Mouse (Mus musculus): ENCODE data around the gene Cpne8. TPM values are rescaled to one million over a fixed set of nuclear protein-coding genes. Genes with fewer than 3 reads are reported as not detected.
"Not testable (repeated sequence)": the region's sequence is repeated elsewhere in the genome, so short reads cannot be mapped to it uniquely, and the experiment has no call there.

Gene Cpne8
- polyA plus RNA-seq, 1 experiment from 2014 or later, result 5.1 TPM

GRCm38 (mm10) chr15:90536311-90537202 is 142.7 kb downstream of the Cpne8 start:
- 82% methylated on average over 5 of the region's 5 CpGs for WGBS
- H3K4me1 ChIP-seq, result peaks cover 3% of the 10 kb centered on the region; the same call in 1 of the 2 replicates
- H3K27me3 ChIP-seq (ENCODE audit: low read depth, poor library complexity, severe bottlenecking), result no peaks in the 10 kb centered on the region
- no peak overlapping the region for H3K4me3 ChIP-seq
- no peak overlapping the region for H3K27ac ChIP-seq (replicated peaks)
- no peaks in the 10 kb centered on the region for H3K9me3 ChIP-seq (replicated peaks)
- no peak for DNase-seq (ENCODE audit: low spot score)
- H3K36me3 ChIP-seq, result no peaks in the 10 kb centered on the region

DNA sequence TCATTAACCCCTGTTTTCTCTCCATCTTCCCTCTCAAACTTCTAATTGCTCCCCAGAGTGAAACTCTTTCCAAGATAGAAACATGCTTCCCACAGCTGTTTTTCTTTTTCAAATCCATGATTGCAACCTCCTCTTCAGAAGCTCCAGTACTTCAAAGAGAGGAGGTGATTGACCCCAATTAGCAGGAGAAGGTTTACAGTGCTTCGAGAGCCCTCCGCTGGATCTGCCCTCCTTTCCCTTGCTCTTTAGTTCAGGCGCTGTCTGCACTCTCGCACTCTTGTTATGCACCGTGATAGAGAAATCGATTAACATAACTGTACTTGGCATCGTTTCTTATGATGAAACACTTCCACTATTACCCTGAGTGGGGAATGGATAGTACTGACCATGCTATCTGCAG is 143.5 kb downstream of the Cpne8 start:
- H3K27me3 ChIP-seq (ENCODE audit: low read depth, poor library complexity, severe bottlenecking), result no peaks in the 10 kb centered on the region
- H3K4me1 ChIP-seq, result peaks cover 3% of the 10 kb centered on the region; the same call in 1 of the 2 replicates
- no peaks in the 10 kb centered on the region for H3K36me3 ChIP-seq
- DNase-seq (ENCODE audit: low spot score), result no peak
- H3K9me3 ChIP-seq (replicated peaks), result no peaks in the 10 kb centered on the region
- H3K4me3 ChIP-seq, result no peak overlapping the region
- 73% methylated on average over 7 of the region's 7 CpGs for WGBS
- H3K27ac ChIP-seq (replicated peaks), result no peak overlapping the region

- H3K4me1 ChIP-seq, result no peaks in the 10 kb centered on the region
- no peaks in the 10 kb centered on the region for H3K36me3 ChIP-seq
- H3K9me3 ChIP-seq (replicated peaks), result no peaks in the 10 kb centered on the region
- no peak overlapping the region for H3K4me3 ChIP-seq
- no peak overlapping the region for H3K27ac ChIP-seq (replicated peaks)
- 93% methylated on average over 4 of the region's 4 CpGs for WGBS
- DNase-seq (ENCODE audit: low spot score), result no peak
- no peaks in the 10 kb centered on the region for H3K27me3 ChIP-seq (ENCODE audit: low read depth, poor library complexity, severe bottlenecking)
Observed at GRCm38 (mm10) chr15:90512769-90513168, 166.5 kb downstream of the Cpne8 start.

- WGBS, result 90% methylated on average over 3 of the region's 3 CpGs
- DNase-seq (ENCODE audit: low spot score), result no peak
- no peaks in the 10 kb centered on the region for H3K4me1 ChIP-seq
- no peaks in the 10 kb centered on the region for H3K9me3 ChIP-seq (replicated peaks)
- no peaks in the 10 kb centered on the region for H3K36me3 ChIP-seq
- H3K27me3 ChIP-seq (ENCODE audit: low read depth, poor library complexity, severe bottlenecking), result no peaks in the 10 kb centered on the region
- H3K4me3 ChIP-seq, result no peak overlapping the region
- no peak overlapping the region for H3K27ac ChIP-seq (replicated peaks)
Observed at GRCm38 (mm10) chr15:90497080-90497479, 182.2 kb downstream of the Cpne8 start.

DNA sequence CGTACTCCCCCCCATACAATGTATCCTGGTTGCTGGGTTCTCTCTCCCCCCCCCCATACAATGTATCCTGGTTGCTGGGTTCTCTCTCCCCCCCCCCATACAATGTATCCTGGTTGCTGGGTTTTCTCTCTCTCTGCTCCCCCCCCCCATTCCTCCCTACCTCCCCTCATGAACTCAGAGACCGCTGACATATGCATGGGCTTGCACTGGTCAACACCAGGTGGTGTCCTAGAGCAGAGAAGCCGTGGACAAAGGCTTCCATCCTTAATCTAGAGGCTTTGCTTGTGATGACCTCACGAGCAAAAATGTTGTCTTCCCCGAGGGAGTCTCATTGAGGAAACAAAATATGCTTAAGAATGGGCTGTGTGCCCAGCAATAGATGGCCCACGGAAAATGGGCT is 187.7 kb downstream of the Cpne8 start:
- Histone ChIP-seq H3K4me3 (no peak overlapping the region), H3K36me3 (no peaks in the 10 kb centered on the region), H3K27me3 (ENCODE audit: low read depth, poor library complexity, severe bottlenecking) (no peaks in the 10 kb centered on the region), H3K9me3 (replicated peaks) (no peaks in the 10 kb centered on the region), H3K4me1 (no peaks in the 10 kb centered on the region), H3K27ac (replicated peaks) (no peak overlapping the region)
- 74% methylated on average over 6 of the region's 6 CpGs for WGBS
- no peak for DNase-seq (ENCODE audit: low spot score)

DNA sequence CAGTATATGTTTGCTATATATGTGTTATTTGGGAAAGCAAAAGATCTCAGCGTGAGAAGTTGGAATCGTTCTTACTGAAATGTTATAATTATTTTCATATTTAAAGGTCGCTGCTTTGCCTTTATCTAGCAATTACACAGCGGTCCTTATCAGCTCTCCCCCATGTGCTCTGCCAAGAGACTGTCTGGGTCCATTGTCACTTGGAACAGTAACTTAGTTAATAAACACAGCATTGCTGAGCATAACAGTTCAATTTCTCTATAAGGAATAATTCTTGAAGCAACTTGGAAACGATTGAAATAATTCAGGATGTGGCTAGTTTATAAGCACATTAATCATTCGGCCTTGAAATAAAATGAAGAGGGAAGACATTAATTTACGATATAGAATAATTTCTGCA is 189.0 kb downstream of the Cpne8 start:
- Histone ChIP-seq H3K27me3 (ENCODE audit: low read depth, poor library complexity, severe bottlenecking) (no peaks in the 10 kb centered on the region), H3K9me3 (replicated peaks) (no peaks in the 10 kb centered on the region), H3K27ac (replicated peaks) (no peak overlapping the region), H3K36me3 (no peaks in the 10 kb centered on the region), H3K4me1 (no peaks in the 10 kb centered on the region), H3K4me3 (no peak overlapping the region)
- no peak for DNase-seq (ENCODE audit: low spot score)
- 94% methylated on average over 7 of the region's 7 CpGs for WGBS

DNA sequence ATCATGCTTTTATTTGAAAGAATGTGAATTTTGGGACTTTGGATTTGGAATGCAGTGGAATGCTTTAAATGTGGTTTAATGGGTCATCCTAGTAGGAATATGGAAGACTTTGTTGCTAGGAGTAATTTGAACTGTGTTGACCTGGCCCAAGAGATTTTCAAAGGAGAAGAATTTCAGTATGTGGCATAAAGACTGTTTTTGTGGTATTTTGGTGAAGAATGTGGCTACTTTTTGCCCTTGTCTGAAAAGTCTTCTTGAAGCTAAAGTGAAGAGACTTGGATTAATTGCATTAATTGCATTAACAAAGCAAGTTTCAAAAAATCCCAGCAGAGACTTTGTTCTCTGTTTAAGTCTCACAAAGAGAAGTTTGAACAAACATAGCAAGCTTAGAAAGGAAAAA is 208.7 kb downstream of the Cpne8 start:
- not testable (repeated sequence) for H3K9me3 ChIP-seq (replicated peaks); DNase-seq (ENCODE audit: low spot score); H3K27me3 ChIP-seq (ENCODE audit: low read depth, poor library complexity, severe bottlenecking); H3K4me3 ChIP-seq; H3K4me1 ChIP-seq; H3K36me3 ChIP-seq; H3K27ac ChIP-seq (replicated peaks)

DNA sequence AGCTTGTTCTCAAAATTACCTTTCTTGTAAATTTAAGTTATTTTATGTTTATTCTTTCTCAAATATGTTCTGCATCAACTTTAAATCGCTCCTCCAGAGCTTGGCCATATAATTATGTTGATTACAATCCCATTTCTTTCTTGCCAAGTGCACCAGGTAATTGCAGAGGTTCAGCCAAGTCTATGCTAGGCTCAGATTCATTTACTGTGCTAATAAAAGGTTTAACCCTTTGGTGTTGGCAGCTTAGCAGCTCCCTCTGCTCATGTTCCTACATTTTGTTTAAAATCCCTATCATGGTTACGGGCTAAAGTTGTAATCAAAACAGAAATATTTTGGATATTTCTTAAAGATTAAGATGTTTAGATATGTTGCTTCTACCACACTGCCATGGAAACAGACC is 216.0 kb downstream of the Cpne8 start:
- Histone ChIP-seq H3K4me1 (no peaks in the 10 kb centered on the region), H3K4me3 (no peak overlapping the region), H3K27me3 (ENCODE audit: low read depth, poor library complexity, severe bottlenecking) (no peaks in the 10 kb centered on the region), H3K9me3 (replicated peaks) (no peaks in the 10 kb centered on the region; the same call in 1 of the 2 replicates), H3K36me3 (no peaks in the 10 kb centered on the region), H3K27ac (replicated peaks) (no peak overlapping the region)
- no peak for DNase-seq (ENCODE audit: low spot score)
- WGBS, result 90% methylated on average over 2 of the region's 2 CpGs

DNA sequence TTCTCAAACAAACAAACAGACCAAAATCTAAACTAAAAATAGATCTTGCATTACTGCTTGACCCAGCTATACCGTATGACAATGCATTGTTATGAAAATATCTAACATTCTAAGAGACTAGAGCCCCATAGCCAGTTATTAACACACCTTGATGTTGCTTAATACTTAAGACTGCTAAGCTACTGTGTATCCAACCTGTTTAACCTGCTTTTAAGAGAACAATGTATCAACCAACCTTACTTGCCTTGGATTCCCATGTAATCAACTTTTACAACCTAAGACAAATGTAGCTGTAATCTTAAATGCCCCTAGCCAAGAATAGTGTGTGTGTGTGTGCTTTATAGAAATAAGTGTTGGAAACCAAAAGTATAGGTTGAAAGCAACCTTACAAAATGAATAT is 233.2 kb downstream of the Cpne8 start:
- DNase-seq (ENCODE audit: low spot score), result no peak
- WGBS, result 95% methylated on average over 1 of the region's 1 CpGs
- H3K9me3 ChIP-seq (replicated peaks), result no peaks in the 10 kb centered on the region
- H3K36me3 ChIP-seq, result no peaks in the 10 kb centered on the region
- H3K27me3 ChIP-seq (ENCODE audit: low read depth, poor library complexity, severe bottlenecking), result no peaks in the 10 kb centered on the region
- H3K4me1 ChIP-seq, result no peaks in the 10 kb centered on the region
- no peak overlapping the region for H3K4me3 ChIP-seq
- no peak overlapping the region for H3K27ac ChIP-seq (replicated peaks)
